Mouse (Mus musculus): ENCODE data around the gene Taf10. TPM values are rescaled to one million over a fixed set of nuclear protein-coding genes. Genes with fewer than 3 reads are reported as not detected.

Taf10 gene
- total and polyA plus RNA-seq, 3 experiments = 110 to 158 (median 115) TPM

- Histone ChIP-seq H3K79me2 (replicated peaks; ENCODE audit: control insufficient read depth, insufficient read depth, low read length) (no peaks in the 10 kb centered on the region), H3K4me3 (no peak overlapping the region), H3K27me3 (ENCODE audit: control insufficient read depth, insufficient read depth, low read length) (0 out of 2 replicates have a peak, but pooled peaks cover 2% of the 10 kb centered on the region), H3K4me1 (ENCODE audit: control insufficient read depth, insufficient read depth, low read length) (peaks cover 5% of the 10 kb centered on the region), H3K9ac (ENCODE audit: low read depth, low read length) (0 out of 2 replicates have a peak overlapping the region, but pooled peaks have one; percentile 4), H3K36me3 (ENCODE audit: control insufficient read depth, insufficient read depth, low read length) (no peaks in the 10 kb centered on the region; the same call in 1 of the 2 replicates), H3K27ac (peak overlapping the region; percentile 36)
- intact Hi-C loops (cut with DNase I) = no loop called here
- DNase-seq = no peak
- TF ChIP-seq POLR2A (IDR thresholded peaks at IDR 0.05; ENCODE audit: insufficient read depth, low read depth, low read length) = no peak
- TF ChIP-seq EP300 (IDR thresholded peaks at IDR 0.05; ENCODE audit: insufficient read depth, low read depth, low read length) = no peak
- TF ChIP-seq CTCF (IDR thresholded peaks at IDR 0.05) = no peak
- WGBS = 20% methylated on average over 4 of the region's 4 CpGs
Observed at GRCm38 (mm10) chr7:105784556-105784955, 40.4 kb upstream of the Taf10 start.

- Histone ChIP-seq H3K27me3 (ENCODE audit: control insufficient read depth, insufficient read depth, low read length) (0 out of 2 replicates have a peak, but pooled peaks cover 2% of the 10 kb centered on the region), H3K4me3 (no peak overlapping the region), H3K79me2 (replicated peaks; ENCODE audit: control insufficient read depth, insufficient read depth, low read length) (no peaks in the 10 kb centered on the region), H3K27ac (no peak overlapping the region; the same call in none of the 2 replicates), H3K4me1 (ENCODE audit: control insufficient read depth, insufficient read depth, low read length) (peaks cover 10% of the 10 kb centered on the region), H3K9ac (ENCODE audit: low read depth, low read length) (no peak overlapping the region), H3K36me3 (ENCODE audit: control insufficient read depth, insufficient read depth, low read length) (no peaks in the 10 kb centered on the region; the same call in 1 of the 2 replicates)
- TF ChIP-seq EP300 (IDR thresholded peaks at IDR 0.05; ENCODE audit: insufficient read depth, low read depth, low read length) (no peak), POLR2A (IDR thresholded peaks at IDR 0.05; ENCODE audit: insufficient read depth, low read depth, low read length) (no peak), CTCF (IDR thresholded peaks at IDR 0.05) (no peak)
- no peak for DNase-seq
- intact Hi-C loops (cut with DNase I) = no loop called here
- 28% methylated on average over 4 of the region's 4 CpGs for WGBS
Observed at GRCm38 (mm10) chr7:105783861-105784260, 39.7 kb upstream of the Taf10 start.

GRCm38 (mm10) chr7:105778553-105779265, 34.5 kb upstream of the Taf10 start:
- Histone ChIP-seq H3K9ac (ENCODE audit: low read depth, low read length) (peak overlapping the region; percentile 1; the same call in 1 of the 2 replicates), H3K27ac (peak overlapping the region; percentile 66), H3K4me1 (ENCODE audit: control insufficient read depth, insufficient read depth, low read length) (peaks cover 23% of the 10 kb centered on the region), H3K36me3 (ENCODE audit: control insufficient read depth, insufficient read depth, low read length) (no peaks in the 10 kb centered on the region), H3K79me2 (replicated peaks; ENCODE audit: control insufficient read depth, insufficient read depth, low read length) (no peaks in the 10 kb centered on the region), H3K27me3 (ENCODE audit: control insufficient read depth, insufficient read depth, low read length) (no peaks in the 10 kb centered on the region), H3K4me3 (no peak overlapping the region)
- 14% methylated on average over 4 of the region's 4 CpGs for WGBS
- DNase-seq = peak; percentile 64 to 70
- TF ChIP-seq CTCF (IDR thresholded peaks at IDR 0.05) = no peak
- no peak for TF ChIP-seq POLR2A (IDR thresholded peaks at IDR 0.05; ENCODE audit: insufficient read depth, low read depth, low read length)
- TF ChIP-seq EP300 (IDR thresholded peaks at IDR 0.05; ENCODE audit: insufficient read depth, low read depth, low read length) = no peak
- intact Hi-C loops (cut with DNase I) = loop anchor here (2.0 kb wide), 1 partner anchor 32 kb away; the partner anchor contains the start of gene Mrpl17

- H3K27me3 ChIP-seq (ENCODE audit: control insufficient read depth, insufficient read depth, low read length) = no peaks in the 10 kb centered on the region
- 24% methylated on average over 13 of the region's 13 CpGs for WGBS
- peak overlapping the region; percentile 66 for H3K27ac ChIP-seq
- peaks cover 22% of the 10 kb centered on the region for H3K4me1 ChIP-seq (ENCODE audit: control insufficient read depth, insufficient read depth, low read length)
- H3K79me2 ChIP-seq (replicated peaks; ENCODE audit: control insufficient read depth, insufficient read depth, low read length) = no peaks in the 10 kb centered on the region
- H3K9ac ChIP-seq (ENCODE audit: low read depth, low read length) = no peak overlapping the region; the same call in 1 of the 2 replicates
- TF ChIP-seq EP300 (IDR thresholded peaks at IDR 0.05; ENCODE audit: insufficient read depth, low read depth, low read length) = peak; percentile 68
- no peak for TF ChIP-seq POLR2A (IDR thresholded peaks at IDR 0.05; ENCODE audit: insufficient read depth, low read depth, low read length)
- no peak for TF ChIP-seq CTCF (IDR thresholded peaks at IDR 0.05)
- no peak overlapping the region for H3K4me3 ChIP-seq
- no peaks in the 10 kb centered on the region for H3K36me3 ChIP-seq (ENCODE audit: control insufficient read depth, insufficient read depth, low read length)
- DNase-seq = peak; percentile 75 to 86
- intact Hi-C loops (cut with DNase I) = loop anchor here (2.0 kb wide), 1 partner anchor 33 kb away; the partner anchor contains the start of gene Mrpl17
Observed at GRCm38 (mm10) chr7:105777797-105778552, 33.8 kb upstream of the Taf10 start.

GRCm38 (mm10) chr7:105777316-105777715, 33.2 kb upstream of the Taf10 start:
- Histone ChIP-seq H3K9ac (ENCODE audit: low read depth, low read length) (no peak overlapping the region), H3K4me3 (no peak overlapping the region), H3K36me3 (ENCODE audit: control insufficient read depth, insufficient read depth, low read length) (no peaks in the 10 kb centered on the region), H3K27me3 (ENCODE audit: control insufficient read depth, insufficient read depth, low read length) (no peaks in the 10 kb centered on the region), H3K4me1 (ENCODE audit: control insufficient read depth, insufficient read depth, low read length) (peaks cover 22% of the 10 kb centered on the region), H3K79me2 (replicated peaks; ENCODE audit: control insufficient read depth, insufficient read depth, low read length) (no peaks in the 10 kb centered on the region), H3K27ac (peak overlapping the region; percentile 66)
- no peak for DNase-seq
- WGBS = 78% methylated on average over 1 of the region's 1 CpGs
- intact Hi-C loops (cut with DNase I) = no loop called here
- TF ChIP-seq CTCF (IDR thresholded peaks at IDR 0.05) (no peak), POLR2A (IDR thresholded peaks at IDR 0.05; ENCODE audit: insufficient read depth, low read depth, low read length) (no peak), EP300 (IDR thresholded peaks at IDR 0.05; ENCODE audit: insufficient read depth, low read depth, low read length) (no peak)
